Mouse (Mus musculus): ENCODE data around the gene Ppm1b.

The Ppm1b gene

DNA sequence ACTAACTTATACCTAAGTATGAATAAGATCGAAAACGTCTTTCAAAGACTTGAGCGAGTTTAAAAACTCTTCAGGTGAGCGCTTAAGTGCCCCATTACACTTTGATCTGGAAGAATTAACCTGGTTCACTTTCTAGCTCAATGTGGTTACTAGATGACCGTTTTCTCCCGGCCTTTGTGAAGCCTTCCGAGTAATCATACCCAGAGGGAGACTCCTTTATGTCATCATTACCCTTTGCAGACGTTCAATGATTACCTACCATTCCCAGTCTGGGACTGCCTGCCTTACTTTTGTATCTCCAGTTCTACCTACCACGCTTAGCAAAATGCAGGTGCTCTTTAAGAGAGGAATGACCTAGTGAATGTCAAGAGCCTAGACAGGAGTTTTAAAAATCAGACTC is at the start of gene Ppm1b:
Gene Ppm1b (plus strand): TSS at position 301 of the 400 bp plus-strand sequence.
- no peak for DNase-seq

- no peak for DNase-seq
These were observed 34.7 kb upstream of the Ppm1b start for GRCm38 (mm10) chr17:84921666-84922376.

GRCm38 (mm10) chr17:84924779-84925178 is 31.8 kb upstream of the Ppm1b start:
- DNase-seq: no peak

DNA sequence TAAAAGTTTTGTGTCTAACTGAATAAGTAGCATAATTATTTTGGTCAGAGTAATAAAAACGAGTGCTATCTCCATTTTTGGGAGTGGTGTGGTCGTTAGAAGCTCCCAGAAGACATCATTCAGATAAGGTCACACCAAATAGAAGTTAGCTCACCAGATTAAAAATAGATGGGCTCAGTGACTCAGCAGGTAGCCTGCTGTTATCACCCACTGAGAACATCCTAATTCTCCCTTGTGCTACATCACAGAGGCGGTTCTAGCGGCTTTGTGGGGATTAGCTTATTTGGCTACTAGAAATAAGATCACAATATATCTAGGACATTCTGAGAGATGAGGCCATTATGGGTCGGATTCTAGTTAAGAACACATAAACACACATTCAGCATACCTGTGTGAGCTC is 30.3 kb upstream of the Ppm1b start:
- DNase-seq: no peak

DNA sequence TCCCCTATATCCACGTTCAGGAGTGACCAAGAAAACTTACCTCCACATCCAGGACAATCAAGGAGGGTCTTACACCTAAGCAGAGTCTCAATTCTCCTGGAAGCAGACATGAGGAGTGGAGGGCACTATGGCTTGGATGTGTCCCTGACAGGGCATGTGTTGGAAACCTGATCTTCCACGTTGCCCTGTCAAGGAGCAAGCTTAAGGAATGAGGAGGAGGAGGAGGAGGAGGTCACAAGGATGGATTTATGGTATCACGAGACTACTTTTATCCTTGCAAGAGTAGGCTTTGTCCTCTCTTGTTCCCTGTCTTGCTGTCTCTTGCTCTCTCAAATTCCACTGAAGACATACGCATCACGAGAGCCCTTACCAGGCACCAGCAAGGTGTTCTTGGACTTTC is 29.0 kb upstream of the Ppm1b start:
- DNase-seq: no peak

GRCm38 (mm10) chr17:84932943-84933342 is 23.6 kb upstream of the Ppm1b start:
- DNase-seq: no peak

DNA sequence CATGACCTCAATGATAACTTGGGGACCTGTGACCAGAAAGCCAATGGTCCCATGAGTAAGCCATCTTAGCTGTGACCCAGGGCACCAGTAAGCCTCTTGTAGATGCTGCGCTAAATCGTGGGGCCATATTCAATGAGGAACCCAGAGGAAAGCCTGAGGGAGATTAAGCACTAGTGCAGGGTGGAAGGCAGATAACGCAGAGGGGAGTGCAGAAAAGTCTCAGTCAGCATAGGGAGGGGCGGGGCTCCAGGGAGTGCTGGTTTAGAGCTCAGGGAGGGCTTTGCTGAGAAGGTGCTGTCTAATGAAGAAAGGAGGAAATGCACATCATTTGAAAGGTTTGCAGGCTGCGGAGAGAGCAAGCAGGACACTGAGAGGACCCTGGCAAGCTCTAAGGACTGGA is 22.6 kb upstream of the Ppm1b start:
- DNase-seq: no peak

- DNase-seq: peak; percentile 23 to 37
These were observed 20.9 kb upstream of the Ppm1b start for GRCm38 (mm10) chr17:84935620-84936019.

DNA sequence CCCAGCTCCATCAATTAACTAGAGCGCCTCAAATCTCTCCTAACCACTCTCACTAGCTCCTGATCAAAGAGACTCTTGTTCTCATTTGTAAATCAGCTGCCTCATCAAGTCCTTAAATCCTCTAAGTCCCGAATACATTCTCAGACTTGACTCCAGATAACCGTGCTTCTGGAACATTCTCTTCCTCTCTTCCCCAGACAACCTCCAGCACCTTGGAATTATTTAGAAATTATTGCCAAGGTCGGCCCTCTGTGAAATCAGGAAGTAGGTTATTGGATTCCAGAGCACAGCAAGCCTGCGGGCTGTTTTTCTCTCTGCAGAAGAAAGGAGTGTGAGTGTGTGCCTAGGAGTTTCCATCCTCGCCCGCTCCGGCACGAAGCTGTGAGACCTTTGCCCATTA is 20.2 kb upstream of the Ppm1b start:
- DNase-seq: peak; percentile 15 to 27

- no peak for DNase-seq
These were observed 19.7 kb upstream of the Ppm1b start for GRCm38 (mm10) chr17:84936809-84937208.

DNA sequence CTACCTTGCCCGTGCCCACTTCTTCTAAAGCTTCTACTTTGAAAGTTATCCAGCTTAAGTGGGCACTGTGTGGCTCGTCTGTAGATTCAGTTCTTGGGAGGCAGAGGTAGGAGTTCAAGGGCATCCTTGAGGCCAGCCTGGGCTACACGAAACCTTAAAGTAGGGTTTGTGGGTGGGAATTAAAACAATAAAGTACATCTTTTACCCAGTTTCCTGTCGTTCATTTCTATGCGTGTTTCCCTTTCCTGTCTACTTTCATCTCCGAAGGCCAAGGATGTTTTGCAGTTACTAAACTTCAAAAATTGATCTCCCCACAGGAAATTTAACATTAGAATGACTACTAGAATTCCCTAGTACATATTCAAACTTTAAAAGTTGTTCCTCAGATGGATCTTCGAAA is 19.3 kb upstream of the Ppm1b start:
- no peak for DNase-seq

- no peak for DNase-seq
These were observed 18.3 kb upstream of the Ppm1b start for GRCm38 (mm10) chr17:84938215-84938614.

DNA sequence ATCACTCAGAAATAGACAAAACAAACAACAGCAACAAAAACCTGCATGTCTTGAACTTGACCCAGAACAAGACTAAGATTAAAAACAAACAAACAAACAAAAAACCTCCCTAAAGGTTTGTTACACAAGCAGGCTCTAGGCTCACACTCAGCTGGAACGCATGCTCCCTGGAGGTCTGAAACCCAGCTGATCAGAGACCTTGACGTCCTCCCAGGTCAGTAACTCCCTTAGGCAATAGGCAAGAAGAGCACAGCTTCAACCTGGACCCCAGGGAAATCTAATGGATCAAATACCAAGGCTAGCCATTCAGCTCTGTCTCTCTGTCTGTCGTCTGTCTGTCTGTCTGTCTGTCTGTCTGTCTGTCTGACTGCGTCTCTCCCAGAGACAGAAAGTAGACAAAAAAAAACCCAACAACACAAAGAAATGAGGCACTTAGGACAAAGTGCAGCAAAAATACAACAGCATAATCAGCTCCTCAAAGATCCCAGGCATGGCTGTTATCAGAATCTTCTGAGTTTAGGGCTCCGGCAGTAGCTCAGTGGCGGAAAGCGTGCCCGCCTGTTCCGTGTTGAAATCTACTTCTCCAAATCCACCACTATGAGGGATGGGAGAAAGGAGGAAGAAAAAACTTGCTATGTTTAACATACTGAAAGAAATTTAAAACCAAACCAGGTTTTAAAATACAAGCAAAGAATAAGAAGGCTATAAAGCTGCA is 16.4 kb upstream of the Ppm1b start:
- DNase-seq: no peak

GRCm38 (mm10) chr17:84941291-84941868 is 15.2 kb upstream of the Ppm1b start:
- DNase-seq: no peak

DNA sequence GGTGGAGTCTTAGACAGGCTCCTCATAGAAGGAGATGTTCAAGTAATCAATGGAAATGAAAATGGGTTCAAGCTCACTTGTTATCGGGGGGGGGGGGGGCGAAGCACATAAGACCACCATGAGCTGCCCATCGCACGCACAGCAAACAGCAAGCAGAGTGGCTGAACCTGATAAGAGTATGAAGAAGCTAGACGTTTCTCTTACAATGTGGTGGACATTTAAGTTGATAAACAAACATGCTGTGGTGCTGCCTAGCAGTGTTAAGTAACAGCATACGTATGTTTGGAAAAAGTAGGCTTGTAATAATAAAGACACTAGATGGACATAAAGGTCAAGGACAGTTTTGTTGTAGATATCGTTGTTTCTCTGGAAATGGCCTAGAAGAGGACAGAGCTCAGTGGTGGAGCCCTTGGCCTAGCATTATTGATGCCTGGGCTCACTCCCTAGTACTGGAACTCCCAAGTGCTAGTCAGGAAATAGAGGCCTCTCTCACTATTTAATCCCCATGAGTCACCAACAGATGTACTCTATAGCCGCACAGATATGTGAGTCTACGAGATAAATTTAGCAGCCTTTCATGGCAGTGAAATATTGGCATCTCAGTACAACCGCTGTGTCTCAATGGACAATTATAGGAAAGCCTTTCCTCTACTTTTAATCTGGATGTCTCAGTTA is 14.0 kb upstream of the Ppm1b start:
- no peak for DNase-seq

DNA sequence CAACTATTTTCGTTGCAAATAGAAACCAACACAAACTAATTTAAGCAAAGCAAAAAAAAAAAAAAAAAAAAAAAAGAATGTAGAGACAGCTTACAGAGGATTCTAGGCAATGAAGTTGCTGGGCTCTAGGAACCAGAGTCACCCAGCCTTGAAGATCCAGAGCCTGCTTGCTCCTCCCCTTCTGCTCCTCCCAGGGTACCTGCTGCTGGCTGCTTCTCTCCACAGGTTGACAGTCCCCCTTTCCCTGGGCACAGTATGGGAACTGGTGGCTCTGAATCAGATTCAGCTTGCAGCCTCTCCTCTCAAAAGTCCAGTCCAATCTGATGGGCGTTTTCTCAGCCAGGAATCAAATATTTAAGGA is 13.5 kb upstream of the Ppm1b start:
- no peak for DNase-seq

GRCm38 (mm10) chr17:84944348-84944747 is 12.2 kb upstream of the Ppm1b start:
- no peak for DNase-seq

DNA sequence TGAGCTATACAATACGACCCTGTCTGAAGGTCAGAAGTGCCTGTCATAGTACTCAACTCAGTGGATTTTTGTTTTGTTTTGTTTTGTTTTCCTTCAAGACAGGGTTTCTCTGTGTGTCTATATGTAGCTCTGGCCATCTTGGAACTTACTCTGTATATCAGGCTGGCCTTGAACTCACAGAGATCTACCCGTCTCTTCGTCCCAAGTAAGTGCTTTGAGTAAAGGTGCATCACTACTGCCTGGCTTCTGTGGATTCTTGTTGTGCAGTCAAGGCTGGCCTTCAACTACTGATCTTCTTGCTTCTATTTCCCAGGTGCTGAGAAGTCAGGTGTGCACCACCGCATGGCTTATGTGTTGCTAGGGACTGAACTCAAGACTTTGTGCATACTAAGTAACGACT is 4.0 kb upstream of the Ppm1b start:
- no peak for DNase-seq

DNA sequence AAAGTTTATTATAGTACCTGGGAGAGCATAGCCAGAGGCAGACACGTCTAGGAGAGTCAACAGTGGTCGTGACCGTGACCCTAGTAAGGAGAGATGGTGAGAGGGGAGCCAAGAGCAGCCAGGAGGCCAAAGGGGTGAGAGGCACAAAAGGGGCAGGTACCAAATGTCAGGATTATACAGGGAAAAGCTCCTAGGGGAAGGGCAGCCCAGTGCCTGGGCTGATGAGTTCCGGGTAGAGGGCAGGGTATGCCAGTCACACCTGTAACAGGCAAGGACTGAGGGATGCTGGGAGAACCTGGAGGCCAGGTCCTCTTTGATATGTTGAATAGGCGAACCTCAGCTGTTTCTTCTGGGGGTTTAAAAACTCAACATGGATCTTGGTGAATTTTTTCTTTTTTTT is 2.8 kb upstream of the Ppm1b start:
- DNase-seq: no peak

GRCm38 (mm10) chr17:84954881-84955280 is 1.7 kb upstream of the Ppm1b start:
- DNase-seq: no peak

DNA sequence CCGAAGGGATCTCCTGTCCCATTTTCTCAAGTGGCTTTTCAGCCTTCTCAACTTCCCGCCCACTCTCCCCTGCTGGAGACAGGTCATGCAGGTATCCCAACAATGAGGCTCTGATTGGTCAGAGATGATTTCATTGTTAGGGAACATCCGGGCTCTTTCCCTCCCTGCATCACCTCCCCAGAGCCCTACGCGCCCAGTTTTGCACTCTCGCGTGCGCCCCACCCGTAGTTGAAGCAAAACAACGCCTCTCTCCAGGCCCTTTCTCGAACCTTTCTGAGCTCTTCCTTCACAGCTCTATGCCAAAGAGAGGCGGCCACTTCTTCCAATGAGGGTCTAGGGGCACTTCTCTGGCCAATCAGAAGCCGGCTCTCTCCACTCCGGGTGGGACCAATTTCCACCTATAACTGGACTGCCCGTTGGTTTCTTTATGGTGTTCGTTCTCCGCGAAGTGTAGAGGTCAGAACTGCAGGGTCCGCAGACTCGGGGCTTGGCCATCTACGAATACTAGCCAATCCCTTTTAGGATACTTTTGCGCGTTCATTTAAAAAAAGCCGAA is 468 bp downstream of the Ppm1b start:
- DNase-seq: peak in 1 of 2 experiments; percentile 92

- peak; percentile 100 for DNase-seq
These were observed 1.1 kb downstream of the Ppm1b start for GRCm38 (mm10) chr17:84957487-84958259.
